Mouse (Mus musculus): Measurements from ENCODE around the gene Olfr992.
"Not testable (repeated sequence)": the region's sequence is repeated elsewhere in the genome, so short reads cannot be mapped to it uniquely, and the experiment has no call there.

Gene Olfr992

GRCm38 (mm10) chr2:85409369-85409768 lies at the start of gene Olfr992:
Olfr992 (minus strand) TSS chr2:85409469.
- DNase-seq, result no peak

- DNase-seq, result no peak
These were observed 34.3 kb upstream of the Olfr992 start, which contains the start of gene Olfr995 for GRCm38 (mm10) chr2:85443539-85443938. Olfr995 (minus strand) TSS chr2:85443639.

DNA sequence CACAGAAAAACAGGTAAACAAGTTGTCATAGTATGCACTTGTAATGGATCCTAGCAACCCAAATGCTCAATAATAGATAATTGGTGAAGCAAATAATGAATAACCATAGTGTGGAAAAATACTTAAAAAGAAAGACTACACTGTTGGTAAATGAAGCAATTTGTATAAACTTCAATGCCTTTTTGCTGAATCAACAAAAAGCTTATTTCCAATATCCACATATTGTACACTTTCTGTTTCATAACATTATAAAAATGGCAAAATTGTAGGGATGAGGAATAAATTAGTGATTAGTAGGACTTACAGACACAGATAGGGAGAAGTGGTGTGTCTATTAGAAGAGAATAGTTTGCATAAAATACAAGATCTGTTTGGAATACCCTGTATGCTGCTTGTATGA lies 33.3 kb upstream of the Olfr992 start:
- DNase-seq, result no peak

DNA sequence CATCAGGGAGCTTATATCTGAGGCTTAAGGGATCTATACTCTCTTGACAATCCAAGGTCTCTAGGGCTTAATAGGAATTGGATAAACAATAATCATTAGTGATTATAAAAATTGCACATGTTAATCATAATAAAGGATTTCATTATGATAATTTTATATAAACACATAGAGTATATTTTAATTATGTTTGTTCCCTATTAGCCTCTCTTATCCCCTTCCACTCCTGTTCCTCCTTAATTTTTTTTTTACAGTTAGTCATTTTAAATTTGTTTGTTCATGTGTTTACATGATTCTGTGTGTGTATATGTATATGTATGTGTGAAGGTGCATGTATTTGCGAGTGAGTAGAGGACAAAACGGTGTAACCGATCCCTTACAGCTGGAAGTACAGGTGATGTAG lies 27.1 kb upstream of the Olfr992 start, which contains the start of gene Olfr994:
Olfr994 (minus strand) TSS at position 101 of the 400 bp plus-strand sequence.
- DNase-seq, result no peak

GRCm38 (mm10) chr2:85425893-85426292 lies 16.6 kb upstream of the Olfr992 start:
- no peak for DNase-seq

- no peak for DNase-seq
These were observed 5.5 kb upstream of the Olfr992 start, which contains the start of gene Olfr993 for GRCm38 (mm10) chr2:85414777-85415176. Olfr993 (minus strand) TSS chr2:85414877.

DNA sequence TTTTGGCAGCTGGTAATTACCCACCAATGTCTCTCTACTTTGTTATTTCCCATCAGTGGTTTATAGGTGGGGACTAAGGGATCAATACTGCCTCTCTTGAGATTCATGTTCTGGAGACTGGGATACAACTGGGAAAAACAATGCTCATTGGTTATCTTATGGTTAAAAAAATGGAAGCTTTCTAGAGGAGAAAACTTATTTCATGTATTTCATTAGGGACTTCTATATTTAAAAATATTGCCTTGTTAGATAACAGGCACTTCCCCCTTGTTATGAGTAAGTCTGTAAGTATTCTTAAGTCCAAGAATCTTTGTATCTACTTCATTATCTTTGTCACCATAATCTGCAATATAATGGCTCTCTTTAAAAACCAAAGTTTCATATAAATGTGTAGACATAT lies 46.1 kb downstream of the Olfr992 start, which contains the start of gene Olfr988:
Olfr988 (minus strand) TSS at position 101 of the 400 bp plus-strand sequence.
- DNase-seq, result not testable (repeated sequence)
